Mouse (Mus musculus) C2C12 (cell line): ENCODE measurements around the gene Zfp771. TPM values are rescaled to one million over a fixed set of nuclear protein-coding genes. Genes with fewer than 3 reads are reported as not detected.

ENCODE experiments used
- H3K27me3 ChIP-seq: one replicate; pipeline ENCODE4 v1.6.1; 2011; ENCODE audit not compliant: control insufficient read depth, insufficient read depth, insufficient read length
- H3K36me3 ChIP-seq: one replicate; pipeline ENCODE4 v1.6.1; 2011; ENCODE audit not compliant: control insufficient read depth, insufficient read depth
- H3K4me3 ChIP-seq: one replicate; pipeline ENCODE4 v1.5.1; 2011; ENCODE audit warnings: mild to moderate bottlenecking, control low read depth; ENCODE audit not compliant: poor library complexity, insufficient read depth, severe bottlenecking
- H3K79me2 ChIP-seq: one replicate; pipeline ENCODE4 v1.6.1; 2011; ENCODE audit not compliant: control insufficient read depth, insufficient read depth
- H3K79me3 ChIP-seq: one replicate; pipeline ENCODE4 v1.6.1; 2011; ENCODE audit warnings: low read depth, control low read depth
- H3ac ChIP-seq: one replicate; pipeline ENCODE3; 2011; ENCODE audit warnings: low read depth; ENCODE audit not compliant: control insufficient read depth, insufficient read length
- CEBPB ChIP-seq: IDR thresholded peaks from one replicate; pipeline ENCODE4 v1.6.1; 2011; ENCODE audit warnings: low read depth, mild to moderate bottlenecking, control low read depth, moderate library complexity
- CTCF ChIP-seq: IDR thresholded peaks from one replicate; pipeline ENCODE4 v1.5.1; 2011; ENCODE audit not compliant: control insufficient read depth, insufficient read depth, insufficient read length
- FOSL1 ChIP-seq: IDR thresholded peaks from one replicate; pipeline ENCODE4 v1.8.0; 2011; ENCODE audit warnings: mild to moderate bottlenecking, low read length; ENCODE audit not compliant: poor library complexity, insufficient read depth, severe bottlenecking
- MAX ChIP-seq: IDR thresholded peaks from one replicate; pipeline ENCODE4 v1.6.1; 2011; ENCODE audit warnings: mild to moderate bottlenecking, control low read depth
- MYOD1 ChIP-seq: IDR thresholded peaks from one replicate; pipeline ENCODE4 v1.6.1; 2011; ENCODE audit warnings: low read depth; ENCODE audit not compliant: control insufficient read depth, insufficient read length
- MYOG ChIP-seq: IDR thresholded peaks from one replicate; pipeline ENCODE4 v1.6.1; 2011; ENCODE audit not compliant: control insufficient read depth, insufficient read length; ENCODE audit errors: extremely low read depth
- USF1 ChIP-seq: IDR thresholded peaks from one replicate; pipeline ENCODE4 v1.6.1; 2011; ENCODE audit warnings: low read depth, mild to moderate bottlenecking, control low read depth, moderate library complexity
- polyA plus RNA-seq: library from polyadenylated mRNA; unstranded; fragments of >200 nt; fragmentation: generic; extraction: Trizol; gene quantifications from one replicate; pipeline ENCODE4 v1.2.1, GENCODE M21; 2012; ENCODE audit warnings: missing spikeins

The Zfp771 gene
- polyA plus RNA-seq, 1 experiment: 38.0 TPM

DNA sequence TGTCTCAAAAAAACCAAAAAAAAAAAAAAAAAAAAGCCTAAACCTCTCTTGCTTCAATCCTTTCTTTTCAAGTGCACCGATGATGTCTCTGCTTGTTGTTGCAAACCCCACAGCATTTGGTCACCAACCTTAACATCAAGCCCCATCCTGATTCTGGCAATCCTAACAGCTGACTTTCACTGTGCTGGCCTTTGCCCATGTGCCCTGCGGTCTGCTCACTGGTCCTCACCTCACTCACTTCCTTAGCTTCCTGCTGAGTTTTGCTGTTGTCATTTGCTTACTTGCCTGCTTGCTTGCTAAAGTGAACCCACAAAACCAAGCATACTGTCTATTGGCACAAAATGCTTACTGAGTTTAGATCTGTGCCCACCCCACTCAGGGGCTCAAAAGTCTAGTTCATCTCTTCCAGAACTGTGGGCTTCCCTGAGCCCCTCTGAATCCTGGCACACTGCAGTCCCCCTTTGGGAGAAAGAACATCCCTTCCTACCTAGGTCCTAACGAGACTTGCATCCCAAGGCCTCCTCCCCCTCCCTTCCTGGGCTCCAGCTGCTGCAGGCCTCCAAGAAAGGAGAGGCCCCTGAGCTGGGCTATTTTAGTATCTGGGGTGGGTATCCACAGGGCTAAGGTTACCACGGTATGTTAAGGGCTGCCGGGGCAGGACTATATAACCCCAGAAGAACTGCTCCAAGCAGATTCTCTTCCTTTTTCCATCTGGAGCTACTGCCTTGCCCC is 32.9 kb upstream of the Zfp771 start:
- Histone ChIP-seq H3K79me3 (peaks cover 18% of the 10 kb centered on the region), H3K79me2 (peaks cover 19% of the 10 kb centered on the region), H3K4me3 (no peak overlapping the region), H3K36me3 (no peaks in the 10 kb centered on the region), H3K27me3 (no peaks in the 10 kb centered on the region), H3ac (no peak overlapping the region)
- no peak for TF ChIP-seq MAX
- TF ChIP-seq CTCF: no peak
- TF ChIP-seq USF1: no peak
- no peak for TF ChIP-seq FOSL1
- no peak for TF ChIP-seq MYOD1
- no peak for TF ChIP-seq MYOG
- no peak for TF ChIP-seq CEBPB

DNA sequence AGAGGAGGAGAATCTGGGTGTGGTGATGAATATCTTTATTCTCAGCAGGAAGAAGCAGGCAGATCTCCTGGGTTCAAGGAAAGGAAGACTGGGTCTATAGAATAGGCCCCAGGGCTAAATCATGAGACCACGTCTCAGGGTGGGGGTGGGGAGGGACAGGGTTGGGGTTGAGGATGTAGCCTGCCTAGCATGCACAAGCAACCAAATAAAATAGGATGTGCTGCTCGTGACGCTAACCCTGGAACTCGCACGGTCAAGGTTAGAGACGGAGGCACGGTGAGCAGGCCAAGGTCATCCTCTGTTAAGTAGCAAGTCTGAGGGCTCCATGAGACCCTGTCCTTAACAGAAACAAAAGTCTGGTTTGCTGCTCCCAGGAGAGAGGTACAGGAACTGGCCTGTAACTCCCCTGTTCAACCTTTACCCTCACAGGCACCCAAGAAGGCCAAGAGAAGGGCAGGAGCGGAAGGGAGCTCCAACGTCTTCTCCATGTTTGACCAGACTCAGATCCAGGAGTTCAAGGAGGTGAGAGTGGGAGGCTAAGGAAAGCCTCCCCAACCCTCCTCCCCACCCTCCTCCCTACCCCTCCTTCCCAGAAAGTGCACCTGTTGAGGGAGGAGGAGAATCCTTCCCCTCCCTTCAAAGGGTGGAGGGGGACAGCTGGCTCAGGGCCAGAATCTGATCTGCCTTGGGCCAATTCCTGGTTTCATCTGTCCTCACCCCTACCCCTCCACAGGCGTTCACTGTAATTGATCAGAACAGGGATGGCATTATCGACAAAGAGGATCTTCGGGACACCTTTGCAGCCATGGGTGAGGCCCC is 31.4 kb upstream of the Zfp771 start:
- Histone ChIP-seq H3K79me3 (peaks cover 4% of the 10 kb centered on the region), H3K27me3 (no peaks in the 10 kb centered on the region), H3K4me3 (no peak overlapping the region), H3K79me2 (peaks cover 5% of the 10 kb centered on the region), H3ac (no peak overlapping the region), H3K36me3 (no peaks in the 10 kb centered on the region)
- TF ChIP-seq MYOD1 (no peak), FOSL1 (no peak), CTCF (no peak), USF1 (no peak), CEBPB (no peak), MAX (no peak), MYOG (no peak)

DNA sequence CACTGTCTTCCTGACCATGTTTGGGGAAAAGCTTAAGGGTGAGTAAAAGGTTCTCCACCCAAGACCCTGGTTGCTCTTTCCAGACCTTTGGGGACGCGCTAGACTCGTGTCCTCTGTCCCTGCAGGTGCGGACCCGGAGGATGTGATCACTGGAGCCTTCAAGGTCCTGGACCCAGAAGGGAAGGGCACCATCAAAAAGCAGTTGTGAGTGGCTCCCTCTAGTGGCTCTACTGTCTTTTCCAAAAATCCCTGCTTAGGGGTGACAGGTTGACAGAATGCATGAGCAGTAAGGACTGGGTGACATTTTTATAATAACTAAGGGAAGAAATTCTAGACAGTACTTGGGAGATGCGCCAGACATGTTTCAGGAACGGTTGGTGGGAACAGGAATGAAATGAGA is 30.6 kb upstream of the Zfp771 start:
- Histone ChIP-seq H3K36me3 (no peaks in the 10 kb centered on the region), H3K4me3 (no peak overlapping the region), H3K27me3 (no peaks in the 10 kb centered on the region), H3ac (no peak overlapping the region), H3K79me3 (no peaks in the 10 kb centered on the region), H3K79me2 (no peaks in the 10 kb centered on the region)
- TF ChIP-seq MYOD1 (no peak), CTCF (no peak), FOSL1 (no peak), MYOG (no peak), MAX (no peak), USF1 (no peak), CEBPB (no peak)

DNA sequence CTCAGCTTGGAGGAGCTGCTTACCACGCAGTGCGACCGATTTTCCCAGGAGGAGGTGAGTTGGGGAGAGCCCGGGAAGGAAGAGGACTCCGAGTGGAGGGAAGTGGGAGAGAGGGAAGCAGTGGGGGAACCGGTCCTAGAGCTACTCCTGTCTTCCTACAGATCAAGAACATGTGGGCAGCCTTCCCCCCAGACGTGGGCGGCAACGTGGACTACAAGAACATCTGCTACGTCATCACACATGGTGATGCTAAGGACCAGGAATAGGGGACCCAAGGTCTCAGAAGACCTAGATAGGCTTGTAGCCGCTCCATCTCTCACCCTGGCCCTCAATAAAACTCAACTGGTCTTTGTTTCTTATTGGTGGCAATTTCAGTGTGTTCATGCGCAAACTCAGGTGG is 30.1 kb upstream of the Zfp771 start:
- H3ac ChIP-seq: no peak overlapping the region
- no peaks in the 10 kb centered on the region for H3K79me2 ChIP-seq
- TF ChIP-seq MYOD1 (no peak), MYOG (no peak), FOSL1 (no peak), MAX (no peak), CEBPB (no peak), USF1 (no peak), CTCF (no peak)
- H3K4me3 ChIP-seq: no peak overlapping the region
- H3K27me3 ChIP-seq: no peaks in the 10 kb centered on the region
- H3K79me3 ChIP-seq: no peaks in the 10 kb centered on the region
- no peaks in the 10 kb centered on the region for H3K36me3 ChIP-seq

DNA sequence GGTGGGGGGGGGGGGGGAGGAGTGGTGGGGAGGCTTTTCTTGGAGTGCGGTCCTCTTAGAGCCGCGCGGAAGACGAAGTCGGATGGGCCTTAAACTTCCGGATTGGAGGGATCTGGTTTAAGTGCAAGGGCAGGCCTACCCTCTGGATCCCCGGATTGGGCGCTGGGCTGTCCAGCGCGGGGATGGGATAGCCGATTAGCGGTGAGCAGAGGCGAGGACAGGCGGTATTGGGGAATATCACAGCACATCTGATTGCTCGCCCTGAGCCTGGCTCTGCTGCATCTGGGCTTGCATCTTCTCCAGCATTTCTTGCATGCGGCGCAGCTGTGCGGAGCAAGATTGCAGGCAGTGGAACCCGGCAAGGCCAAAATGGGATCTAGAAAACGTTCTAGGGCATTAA is 29.6 kb upstream of the Zfp771 start:
- H3K4me3 ChIP-seq: no peak overlapping the region
- H3K79me2 ChIP-seq: no peaks in the 10 kb centered on the region
- no peaks in the 10 kb centered on the region for H3K79me3 ChIP-seq
- no peaks in the 10 kb centered on the region for H3K36me3 ChIP-seq
- TF ChIP-seq USF1 (no peak), MAX (no peak), CTCF (no peak), MYOG (no peak), MYOD1 (no peak), CEBPB (no peak), FOSL1 (no peak)
- H3ac ChIP-seq: no peak overlapping the region
- no peaks in the 10 kb centered on the region for H3K27me3 ChIP-seq
